12 mouse cellular contexts compared by ENCODE assay signal in genomic region chr17:45893698-45894097, GRCm38 (mm10).
DNase-seq lines count a peak whose midpoint lies in the region; ATAC-seq and TF ChIP-seq lines count a peak whose summit lies in the region.
"Had no signal": no experiment of that assay in that cellular context is flagged by ENCODE, and none has a peak within 500 bp of the region (broad histone marks: within the 10 kb centered on the region; RNA-seq: fewer than 3 reads in every experiment).

No protein-coding gene starts in this region.

- WGBS in heart, embryonic 11.5 days (ENCODE audit: insufficient replicate concordance) = 63% methylated on average over 6 of the region's 6 CpGs
- WGBS in kidney, embryonic 14.5 days = 70% methylated on average over 6 of the region's 6 CpGs

- no peak overlapping the region for H3K27ac ChIP-seq in heart, embryonic 11.5 days (ENCODE audit: low read depth, low read length)
- peak overlapping the region; percentile 75 for H3K27ac ChIP-seq in embryonic fibroblast, embryonic 13.5 days (ENCODE audit: insufficient read depth, low read length)
- H3K27ac ChIP-seq in kidney, embryonic 14.5 days (ENCODE audit: low read depth, low read length) = no peak overlapping the region
- H3K27ac ChIP-seq: embryonic facial prominence, embryonic 12.5 days; liver, embryonic 14.5 days had no signal

- no peak overlapping the region for H3K9ac ChIP-seq in heart, embryonic 11.5 days (ENCODE audit: low read depth, low read length)
- H3K9ac ChIP-seq in kidney, embryonic 14.5 days (ENCODE audit: low read depth, low read length) = no peak overlapping the region
- H3K9ac ChIP-seq: embryonic facial prominence, embryonic 12.5 days; liver, embryonic 14.5 days had no signal

- H3K9me3 ChIP-seq in heart, embryonic 11.5 days (replicated peaks; ENCODE audit: control insufficient read depth, low read length) = no peaks in the 10 kb centered on the region
- no peaks in the 10 kb centered on the region for H3K9me3 ChIP-seq in kidney, embryonic 14.5 days (ENCODE audit: control insufficient read depth, low read length)
- H3K9me3 ChIP-seq: embryonic facial prominence, embryonic 12.5 days had no signal

- DNase-seq in heart, postnatal 10 days = peak; percentile 51 to 54
- DNase-seq in adipocyte (ENCODE audit: low spot score) = peak; percentile 70
- DNase-seq in right cerebral cortex, postnatal 10 days (ENCODE audit: low spot score in 2 of 2) = peak; percentile 55 to 62
- DNase-seq in urinary bladder, postnatal 4 days (ENCODE audit: low spot score in 2 of 2) = no peak
- DNase-seq: gastrocnemius, postnatal 14 days; thymus, postnatal 36 days had no signal

- TF ChIP-seq POLR2A in embryonic fibroblast, embryonic 13.5 days (IDR thresholded peaks at IDR 0.05; ENCODE audit: low read depth, low read length) = no peak

- ATAC-seq in heart, embryonic 11.5 days (replicated peaks; ENCODE audit: insufficient number of reproducible peaks, low FRiP score, low TSS enrichment) = no peak
- ATAC-seq in kidney, embryonic 14.5 days (ENCODE audit: low FRiP score, low TSS enrichment) = no peak
- ATAC-seq: activated CD4-positive, CD25-positive, alpha-beta regulatory T cell, adult 4 months had no signal

- no peak overlapping the region for H3K4me2 ChIP-seq in heart, embryonic 11.5 days
- H3K4me2 ChIP-seq in kidney, embryonic 14.5 days (replicated peaks; ENCODE audit: low read depth, low read length) = no peak overlapping the region
- H3K4me2 ChIP-seq: embryonic facial prominence, embryonic 12.5 days had no signal

- intact Hi-C loops in heart, postnatal 10 days (cut with DNase I) = no loop called here

- H3K4me3 ChIP-seq in heart, embryonic 11.5 days (ENCODE audit: low read depth, low read length) = no peak overlapping the region
- H3K4me3 ChIP-seq in embryonic fibroblast, embryonic 13.5 days (ENCODE audit: insufficient read depth, low read length) = no peak overlapping the region
- no peak overlapping the region for H3K4me3 ChIP-seq in kidney, embryonic 14.5 days (ENCODE audit: low read length)
- H3K4me3 ChIP-seq: embryonic facial prominence, embryonic 12.5 days had no signal

- no peak for TF ChIP-seq CTCF in embryonic fibroblast, embryonic 13.5 days (IDR thresholded peaks at IDR 0.05; ENCODE audit: borderline replicate concordance, insufficient read depth, low read length)

- H3K36me3 ChIP-seq in heart, embryonic 11.5 days (ENCODE audit: control insufficient read depth, insufficient read depth, low read length) = no peaks in the 10 kb centered on the region
- H3K36me3 ChIP-seq in kidney, embryonic 14.5 days (ENCODE audit: control insufficient read depth, insufficient read depth, low read length) = no peaks in the 10 kb centered on the region
- H3K36me3 ChIP-seq: embryonic facial prominence, embryonic 12.5 days had no signal

- peaks cover 6% of the 10 kb centered on the region; the same call in 1 of the 2 replicates for H3K4me1 ChIP-seq in heart, embryonic 11.5 days (ENCODE audit: control insufficient read depth, insufficient read depth, low read length)
- peaks cover 9% of the 10 kb centered on the region for H3K4me1 ChIP-seq in embryonic fibroblast, embryonic 13.5 days (ENCODE audit: control insufficient read depth, insufficient read depth, low read length)
- H3K4me1 ChIP-seq in kidney, embryonic 14.5 days (ENCODE audit: control insufficient read depth, insufficient read depth, low read length) = no peaks in the 10 kb centered on the region

- no peaks in the 10 kb centered on the region for H3K27me3 ChIP-seq in heart, embryonic 11.5 days (ENCODE audit: control insufficient read depth, insufficient read depth, low read length)
- no peaks in the 10 kb centered on the region for H3K27me3 ChIP-seq in kidney, embryonic 14.5 days (ENCODE audit: control insufficient read depth, insufficient read depth, low read length)
- H3K27me3 ChIP-seq: embryonic facial prominence, embryonic 12.5 days had no signal

Comparison
In these comparisons a context has a peak if more than half of its experiments do, and no peak if none do; other contexts are left out.
1. DNase-seq: peak in heart, postnatal 10 days (2 of 2), adipocyte (single experiment) and right cerebral cortex, postnatal 10 days (2 of 2); none in urinary bladder, postnatal 4 days (0 of 2).